Mouse (Mus musculus) erythroblast, embryonic 14.5 days (primary cell): ENCODE data around the gene Acot11.

Experiments
- GATA1 ChIP-seq: IDR thresholded peaks from 2 replicates; pipeline ENCODE4 v1.6.1; 2012; ENCODE audit warnings: low read length, inconsistent platforms, mixed read lengths
- TAL1 ChIP-seq: IDR thresholded peaks from 3 replicates; pipeline ENCODE4 v1.6.1; 2012; ENCODE audit warnings: low read length, inconsistent platforms, mixed read lengths

DNA sequence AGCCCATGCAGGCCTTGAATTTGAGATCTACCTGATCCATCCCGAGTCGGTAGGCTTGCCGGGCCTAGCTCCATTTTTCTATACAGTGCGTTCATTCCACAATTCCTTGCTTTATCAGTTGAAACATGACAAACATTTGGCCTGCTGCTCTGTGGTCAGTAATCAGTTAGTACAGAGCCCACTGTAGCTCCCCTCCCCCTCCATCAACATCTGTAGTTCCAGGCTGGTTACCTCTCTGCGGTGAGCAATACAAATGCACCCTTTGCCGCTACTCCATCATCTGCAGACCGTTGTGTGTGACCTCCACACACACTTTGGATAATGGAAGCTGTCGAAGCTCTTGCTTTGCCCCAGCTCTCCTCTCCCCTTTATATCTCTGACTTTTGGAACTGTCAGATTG lies 6.4 kb upstream of the Acot11 start:
- no peak for TF ChIP-seq GATA1
- no peak for TF ChIP-seq TAL1
